Mouse (Mus musculus) midbrain, postnatal 0 days (tissue): ENCODE results near the gene Lrba. TPM values are rescaled to one million over a fixed set of nuclear protein-coding genes. Genes with fewer than 3 reads are reported as not detected.

Source experiments
- ATAC-seq: fragments of 200-750 bp; cut with Nextera tagmentation; 2 replicates; pipeline ENCODE4 v1.8.0; 2017; ENCODE audit warnings: moderate number of reproducible peaks, mild to moderate bottlenecking, moderate TSS enrichment, moderate library complexity; ENCODE audit not compliant: low FRiP score
- DNase-seq: peaks from one replicate; pipeline ENCODE4 v3.0.0-alpha.2; 2015; ENCODE audit warnings: low spot score
- H3K27ac ChIP-seq: fragments of 300-500 bp; sonication (generic); 2 replicates; pipeline ENCODE4 v1.5.1; 2014; ENCODE audit warnings: low read depth, mild to moderate bottlenecking, low read length, mixed read lengths
- H3K27me3 ChIP-seq: fragments of 300-500 bp; sonication (generic); 2 replicates; pipeline ENCODE4 v1.6.1; 2014; ENCODE audit warnings: low read length, control low read depth, mixed read lengths; ENCODE audit not compliant: insufficient read depth
- H3K36me3 ChIP-seq: fragments of 300-500 bp; sonication (generic); 2 replicates; pipeline ENCODE4 v1.6.1; 2014; ENCODE audit warnings: low read length, control low read depth, mixed read lengths; ENCODE audit not compliant: insufficient read depth
- H3K4me1 ChIP-seq: fragments of 300-500 bp; sonication (generic); 2 replicates; pipeline ENCODE4 v1.6.1; 2014; ENCODE audit warnings: mild to moderate bottlenecking, control low read depth, antibody characterized with exemption, low read length, mixed read lengths; ENCODE audit not compliant: insufficient read depth
- H3K4me2 ChIP-seq: fragments of 300-500 bp; sonication (generic); 2 replicates; pipeline ENCODE4 v1.6.1; 2014; ENCODE audit warnings: low read depth, mild to moderate bottlenecking, low read length, mixed read lengths; ENCODE audit not compliant: poor library complexity, severe bottlenecking
- H3K4me3 ChIP-seq: fragments of 300-500 bp; sonication (generic); 2 replicates; pipeline ENCODE4 v1.5.1; 2014; ENCODE audit warnings: low read depth, mild to moderate bottlenecking, low read length, moderate library complexity
- H3K9ac ChIP-seq: fragments of 300-500 bp; sonication (generic); replicated peaks from 2 replicates; pipeline ENCODE4 v1.6.1; 2014; ENCODE audit warnings: mild to moderate bottlenecking, low read length, moderate library complexity, mixed read lengths; ENCODE audit not compliant: poor library complexity, severe bottlenecking
- H3K9me3 ChIP-seq: fragments of 300-500 bp; sonication (generic); 2 replicates; pipeline ENCODE4 v1.6.1; 2016; ENCODE audit warnings: low read length, control low read depth
- CTCF ChIP-seq: IDR thresholded peaks from 2 replicates; pipeline ENCODE4 v1.5.1; 2016; ENCODE audit warnings: antibody characterized with exemption, mild to moderate bottlenecking
- WGBS: fragments of 180-500 bp; shearing (Covaris S2); extraction: QIAGEN DNeasy Blood & Tissue Kit; methylation state at CpG from one replicate; pipeline ENCODE4 v1.1.7; 2014; 5-methylcytosine and 5-hydroxymethylcytosine counted together
- polyA plus RNA-seq: library from polyadenylated mRNA; unstranded; fragments of >200 nt; fragmentation: Nextera tagmentation; extraction: Ambion mirVana; gene quantifications from 2 replicates; pipeline ENCODE4 v1.2.1, GENCODE M21; 2015
- total RNA-seq: library from RNA; depleted of rRNA; stranded (reverse); fragments of >200 nt; gene quantifications from 2 replicates; pipeline ENCODE4 v1.2.3, GENCODE M21; 2014

Lrba gene
- total and polyA plus RNA-seq, 2 experiments from 2014 or later, result 3.1 to 24.3 TPM

DNA sequence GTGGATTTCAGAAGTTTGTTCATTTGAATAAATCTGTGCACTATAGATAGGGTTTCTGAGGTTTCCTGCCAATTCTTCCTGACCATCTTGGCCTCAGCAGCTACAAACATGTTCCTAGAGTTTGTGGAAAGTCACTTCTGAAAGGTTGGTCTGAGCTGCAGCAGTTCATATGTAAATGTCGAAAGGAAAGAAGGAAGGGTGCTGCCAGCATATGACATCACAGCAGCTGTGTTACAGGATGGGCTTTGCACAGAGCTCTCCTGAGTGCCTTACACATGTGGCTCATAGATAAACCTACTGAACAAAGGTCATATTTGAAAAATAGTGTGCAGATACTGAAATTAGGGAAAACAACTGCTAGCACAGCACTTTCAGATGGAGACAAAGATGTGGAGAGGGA, 411.5 kb downstream of the Lrba start:
- 26% methylated on average over 1 of the region's 1 CpGs for WGBS
- no peak for TF ChIP-seq CTCF
- no peak overlapping the region for H3K4me3 ChIP-seq

DNA sequence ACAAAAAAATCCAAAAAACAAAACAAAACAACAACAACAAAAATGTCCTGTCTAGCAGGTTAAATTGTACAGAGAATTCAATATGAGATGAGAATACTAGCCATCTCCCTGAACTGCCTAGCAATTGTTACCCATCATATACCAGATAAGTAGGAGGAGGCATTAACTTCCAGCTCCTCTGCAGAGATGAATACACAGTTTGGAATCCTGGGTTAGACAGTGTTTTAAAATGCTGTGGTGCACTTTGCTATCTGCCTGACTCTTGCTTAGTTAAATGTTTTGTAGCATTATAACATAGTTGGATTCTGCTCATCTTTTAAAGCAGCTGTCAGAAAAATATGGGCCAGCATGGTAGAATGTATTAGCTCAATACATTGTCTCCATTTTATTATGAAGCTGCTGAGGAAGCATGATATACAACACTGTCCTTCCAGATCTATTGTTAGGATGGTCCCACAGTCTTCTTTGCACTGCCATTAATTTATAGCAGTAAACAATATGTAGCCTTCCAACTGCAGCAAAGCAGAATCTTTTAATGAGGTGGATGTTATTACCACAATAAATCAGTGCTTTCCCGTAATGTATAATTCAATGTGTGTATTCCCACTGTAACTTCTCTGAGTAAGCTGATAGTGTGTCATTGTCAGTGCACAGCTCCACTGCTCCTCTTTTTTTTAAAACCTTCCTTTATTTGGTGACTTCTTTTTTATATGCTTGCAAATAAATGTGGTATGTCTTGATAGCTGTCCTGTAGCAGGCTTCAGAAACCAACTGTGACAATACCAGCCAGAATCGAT, 414.3 kb downstream of the Lrba start:
- no peaks in the 10 kb centered on the region for H3K9me3 ChIP-seq
- H3K9ac ChIP-seq, result no peak overlapping the region
- 65% methylated on average over 2 of the region's 2 CpGs for WGBS
- no peak for TF ChIP-seq CTCF
- no peaks in the 10 kb centered on the region for H3K27me3 ChIP-seq
- no peak overlapping the region for H3K4me2 ChIP-seq
- H3K4me3 ChIP-seq, result no peak overlapping the region
- peak; percentile 7 for DNase-seq
- no peak overlapping the region for H3K27ac ChIP-seq
- ATAC-seq, result no peak
- H3K36me3 ChIP-seq, result no peaks in the 10 kb centered on the region
- no peaks in the 10 kb centered on the region for H3K4me1 ChIP-seq

More for the DNA sequence above, 411.5 kb downstream of the Lrba start:
- H3K36me3 ChIP-seq, result no peaks in the 10 kb centered on the region
- H3K4me1 ChIP-seq, result no peaks in the 10 kb centered on the region
- H3K27me3 ChIP-seq, result no peaks in the 10 kb centered on the region
- no peak overlapping the region for H3K27ac ChIP-seq
- H3K9ac ChIP-seq, result no peak overlapping the region
- ATAC-seq (no peak), DNase-seq (peak; percentile 9)
- H3K9me3 ChIP-seq, result no peaks in the 10 kb centered on the region
- H3K4me2 ChIP-seq, result no peak overlapping the region

DNA sequence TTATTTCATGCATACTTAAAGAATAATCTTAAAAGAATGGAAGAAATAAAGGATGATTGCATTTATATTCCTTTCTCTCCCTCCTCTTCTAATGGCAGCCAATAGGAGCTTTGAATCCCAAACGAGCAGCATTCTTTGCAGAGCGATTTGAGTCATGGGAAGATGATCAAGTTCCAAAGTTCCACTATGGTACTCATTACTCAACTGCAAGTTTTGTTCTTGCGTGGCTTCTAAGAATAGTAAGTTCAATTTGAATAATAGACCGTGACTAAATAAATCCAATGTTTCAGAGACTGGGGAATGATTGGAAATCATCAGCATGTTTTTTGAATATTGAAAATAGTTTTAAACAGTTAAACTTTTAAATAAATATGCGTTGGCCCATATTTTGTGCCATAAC, 416.9 kb downstream of the Lrba start:
- H3K9ac ChIP-seq, result no peak overlapping the region
- no peak overlapping the region for H3K27ac ChIP-seq
- no peaks in the 10 kb centered on the region for H3K27me3 ChIP-seq
- no peaks in the 10 kb centered on the region for H3K9me3 ChIP-seq
- TF ChIP-seq CTCF, result no peak
- 85% methylated on average over 5 of the region's 5 CpGs for WGBS
- H3K4me1 ChIP-seq, result no peaks in the 10 kb centered on the region
- no peaks in the 10 kb centered on the region for H3K36me3 ChIP-seq
- no peak overlapping the region for H3K4me2 ChIP-seq
- ATAC-seq (no peak), DNase-seq (no peak)
- H3K4me3 ChIP-seq, result no peak overlapping the region

DNA sequence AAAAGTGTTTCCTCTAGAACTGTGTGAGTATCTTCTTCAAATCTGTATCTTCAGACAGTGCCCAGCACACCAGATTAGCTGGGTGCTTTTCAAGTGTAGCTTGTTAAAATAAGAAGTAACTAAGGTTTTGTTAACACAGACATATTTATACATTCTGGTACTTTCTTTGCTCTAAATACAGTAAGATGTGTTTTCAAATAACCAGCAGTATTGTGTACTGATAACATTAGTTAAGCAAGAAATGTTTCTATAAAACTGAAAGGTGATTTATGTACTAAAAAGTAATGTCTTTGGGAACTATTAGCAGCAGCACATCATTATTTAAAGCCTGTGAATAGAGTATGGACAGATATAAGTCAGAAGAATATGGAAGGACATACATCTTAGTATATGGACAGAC, 417.3 kb downstream of the Lrba start:
- H3K4me1 ChIP-seq, result no peaks in the 10 kb centered on the region
- no peak for TF ChIP-seq CTCF
- no peaks in the 10 kb centered on the region for H3K27me3 ChIP-seq
- no peak overlapping the region for H3K4me2 ChIP-seq
- H3K9me3 ChIP-seq, result no peaks in the 10 kb centered on the region
- DNase-seq (no peak), ATAC-seq (no peak)
- no peaks in the 10 kb centered on the region for H3K36me3 ChIP-seq
- H3K27ac ChIP-seq, result no peak overlapping the region
- no peak overlapping the region for H3K9ac ChIP-seq
- H3K4me3 ChIP-seq, result no peak overlapping the region

DNA sequence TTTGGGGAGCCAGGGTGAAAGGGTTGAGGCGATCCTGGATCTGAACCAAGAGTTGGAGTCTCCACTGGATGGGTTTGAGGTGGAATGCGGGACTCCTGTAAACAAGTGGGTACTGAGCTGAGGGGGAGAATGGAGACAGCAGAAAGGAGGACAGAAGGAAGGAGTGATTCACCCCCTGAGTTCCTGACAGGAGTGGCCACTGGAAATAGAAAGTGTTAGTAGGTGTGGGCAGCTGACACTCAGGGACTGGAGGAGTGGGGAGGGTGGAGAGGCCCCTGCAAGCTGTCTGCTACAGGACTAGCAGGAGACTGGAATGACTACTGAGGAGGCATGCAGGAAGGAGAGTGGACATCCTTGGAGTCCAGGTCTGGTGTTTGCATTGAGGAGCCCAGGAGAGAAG, 422.3 kb downstream of the Lrba start:
- Histone ChIP-seq H3K36me3 (no peaks in the 10 kb centered on the region), H3K27ac (no peak overlapping the region), H3K4me3 (no peak overlapping the region), H3K9ac (no peak overlapping the region), H3K4me1 (no peaks in the 10 kb centered on the region), H3K4me2 (no peak overlapping the region), H3K27me3 (no peaks in the 10 kb centered on the region), H3K9me3 (no peaks in the 10 kb centered on the region)
- DNase-seq, result no peak
- TF ChIP-seq CTCF, result no peak
- WGBS, result 80% methylated on average over 2 of the region's 2 CpGs
- ATAC-seq, result no peak

DNA sequence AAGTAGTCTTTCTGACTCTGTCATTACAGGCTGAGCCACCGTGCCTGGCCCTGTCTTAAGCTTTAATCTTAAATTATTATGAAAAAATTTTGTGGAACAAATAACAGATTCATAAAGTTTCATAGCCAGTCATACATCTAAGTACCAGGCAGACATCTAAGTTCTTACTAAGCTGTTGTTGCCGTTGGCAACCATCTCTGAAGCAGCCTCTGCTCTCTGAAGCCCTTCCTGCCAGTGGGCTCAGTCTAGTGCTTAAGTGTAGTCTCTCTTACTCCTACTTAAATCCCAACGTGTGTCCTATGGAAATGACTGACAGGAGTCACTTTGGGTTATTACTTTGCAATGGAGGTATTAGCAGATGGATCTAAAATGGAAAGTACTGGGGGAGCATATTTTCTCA, 426.5 kb downstream of the Lrba start:
- H3K9ac ChIP-seq, result no peak overlapping the region
- 41% methylated on average over 3 of the region's 3 CpGs for WGBS
- no peaks in the 10 kb centered on the region for H3K27me3 ChIP-seq
- H3K9me3 ChIP-seq, result no peaks in the 10 kb centered on the region
- DNase-seq (no peak), ATAC-seq (no peak)
- H3K36me3 ChIP-seq, result no peaks in the 10 kb centered on the region
- no peak overlapping the region for H3K27ac ChIP-seq
- TF ChIP-seq CTCF, result no peak
- no peak overlapping the region for H3K4me2 ChIP-seq
- no peak overlapping the region for H3K4me3 ChIP-seq
- H3K4me1 ChIP-seq, result no peaks in the 10 kb centered on the region
